Mouse (Mus musculus): Measurements from ENCODE around the gene Ttc28.

DNA sequence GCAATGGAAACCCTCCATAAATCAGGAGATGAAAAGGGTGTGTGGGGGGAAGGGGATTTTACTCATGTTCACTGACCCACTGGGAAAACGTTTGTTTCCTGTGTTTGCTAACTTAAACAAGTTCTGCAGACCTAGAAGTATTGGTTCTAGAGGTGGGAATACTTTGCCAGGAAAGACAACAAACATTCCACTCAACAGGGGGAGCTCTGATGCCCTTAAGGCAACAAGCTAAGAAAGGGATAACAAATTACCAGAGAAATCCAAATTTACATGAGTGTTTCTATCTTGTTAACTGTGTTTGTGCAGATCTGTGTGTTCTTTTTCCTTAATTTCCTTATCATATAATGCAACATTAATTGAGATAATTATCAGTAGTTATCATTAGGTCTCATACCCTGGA is 446.2 kb downstream of the Ttc28 start:
- TF ChIP-seq GATA1 (IDR thresholded peaks at IDR 0.05; ENCODE audit: borderline replicate concordance, low read length) (no peak), FLI1 (IDR thresholded peaks at IDR 0.05; ENCODE audit: low read length) (no peak)
